Mouse (Mus musculus) left cerebral cortex, adult 11 months (tissue): ENCODE measurements around the gene Krtap4-1.

Experiments used
- DNase-seq: peaks from one replicate; pipeline ENCODE4 v3.0.0; 2022; ENCODE audit warnings: low spot score

Krtap4-1 gene

GRCm38 (mm10) chr11:99583245-99583704 is 44.8 kb downstream of the Krtap4-1 start, which contains the start of gene Krtap1-4:
TSS of gene Krtap1-4 (minus strand) at chr11:99583654.
- DNase-seq, result no peak

- no peak for DNase-seq
These were observed 46.5 kb downstream of the Krtap4-1 start for GRCm38 (mm10) chr11:99581564-99581963.

- no peak for DNase-seq
These were observed 47.0 kb downstream of the Krtap4-1 start for GRCm38 (mm10) chr11:99581051-99581450.

GRCm38 (mm10) chr11:99580636-99581035 is 47.4 kb downstream of the Krtap4-1 start, which contains the start of gene Krtap1-5:
TSS of gene Krtap1-5 (minus strand) at chr11:99581016.
- no peak for DNase-seq
